Mouse (Mus musculus): ENCODE measurements around the gene Hyou1. TPM values are rescaled to one million over a fixed set of nuclear protein-coding genes. Genes with fewer than 3 reads are reported as not detected.

Hyou1 gene
- 65.5 TPM for total RNA-seq (2023)

GRCm38 (mm10) chr9:44379054-44379834, at the start of gene Hyou1:
TSS of gene Hyou1 (plus strand) at chr9:44379490.

GRCm38 (mm10) chr9:44334396-44335330, 44.6 kb upstream of the Hyou1 start, which contains the start of gene H2afx:
TSS of gene H2afx (plus strand) at chr9:44334694.

GRCm38 (mm10) chr9:44343781-44344421, 35.4 kb upstream of the Hyou1 start, which contains the start of gene Hmbs:
TSS of gene Hmbs (minus strand) at chr9:44344228.

DNA sequence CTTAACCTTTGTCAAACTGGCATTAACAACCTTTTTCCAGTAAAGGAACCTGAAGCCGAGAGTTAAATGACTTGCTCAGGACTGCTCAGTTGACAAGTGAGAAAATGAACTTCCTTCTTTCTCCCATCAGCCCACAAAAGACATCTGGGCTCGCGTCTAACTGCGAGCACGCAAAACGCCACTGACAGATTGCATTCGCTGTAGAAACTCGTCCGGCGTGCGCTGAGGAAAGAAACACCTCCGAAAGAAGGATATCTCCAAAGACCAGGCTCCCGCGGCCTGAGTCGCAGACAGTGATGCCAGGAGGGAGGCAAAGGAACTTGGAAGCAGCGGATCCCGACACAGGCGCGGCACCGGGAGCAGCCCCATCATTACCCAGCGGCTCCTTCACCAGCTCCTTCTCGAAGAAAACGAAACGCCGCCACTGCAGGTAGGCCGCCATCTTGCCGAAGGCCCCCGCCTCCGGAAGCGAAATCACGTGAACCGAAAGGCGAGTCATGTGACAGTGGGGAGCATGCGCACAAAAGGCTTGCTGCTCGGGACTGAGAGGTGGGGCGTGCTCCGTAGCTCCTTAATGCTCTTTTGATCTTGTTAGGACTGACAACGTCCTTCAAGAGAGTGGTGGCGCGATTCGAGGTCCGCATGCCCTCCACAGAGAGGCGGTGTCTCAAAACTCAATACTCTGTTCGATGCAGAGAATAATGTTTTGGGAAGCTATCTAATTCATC, 17.9 kb upstream of the Hyou1 start, which contains the start of gene Vps11:
Vps11 (minus strand) TSS at position 481 of the 728 bp plus-strand sequence.

DNA sequence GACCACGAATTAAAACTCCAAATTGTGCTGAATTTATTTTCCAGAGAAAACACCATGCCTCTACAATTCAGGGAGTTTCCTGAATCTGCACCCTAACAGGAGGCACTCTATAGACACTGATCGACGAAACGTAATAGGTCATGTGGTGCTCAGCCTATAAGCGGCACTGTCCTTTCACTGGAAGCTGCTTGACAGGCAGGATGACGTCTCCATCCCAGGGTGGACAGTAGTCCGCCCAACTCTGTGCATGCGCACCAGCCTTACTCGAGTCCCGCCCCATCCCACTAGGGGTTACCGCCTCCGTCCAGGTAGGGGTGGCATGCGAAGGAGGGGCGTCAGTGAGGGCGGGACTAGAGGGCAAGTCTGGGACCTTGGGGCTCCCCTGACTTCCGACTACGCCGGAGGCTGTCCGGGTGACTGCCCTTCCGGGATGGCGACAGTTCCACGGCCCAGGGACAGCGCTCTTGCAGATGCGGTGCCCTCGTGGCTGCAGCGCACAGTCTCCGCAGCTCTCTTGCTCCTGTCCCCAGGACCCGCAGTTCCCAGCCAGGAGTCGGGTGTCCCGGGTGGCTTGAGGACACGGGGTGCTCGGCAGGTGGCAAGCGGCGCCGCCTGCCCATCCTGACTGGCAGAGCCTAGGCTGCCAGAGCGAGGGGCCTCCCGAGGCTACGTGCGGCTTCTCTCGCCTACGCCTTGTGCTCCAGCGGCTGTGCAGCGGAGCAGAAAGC, 17.6 kb downstream of the Hyou1 start, which contains the start of gene Slc37a4:
Slc37a4 (plus strand) TSS at position 169 of the 728 bp plus-strand sequence.

GRCm38 (mm10) chr9:44406906-44407751, 27.8 kb downstream of the Hyou1 start, which contains the start of the genes Rps25 and Trappc4:
TSS of gene Rps25 (plus strand) at chr9:44407139.
TSS of gene Trappc4 (minus strand) at chr9:44407600.

DNA sequence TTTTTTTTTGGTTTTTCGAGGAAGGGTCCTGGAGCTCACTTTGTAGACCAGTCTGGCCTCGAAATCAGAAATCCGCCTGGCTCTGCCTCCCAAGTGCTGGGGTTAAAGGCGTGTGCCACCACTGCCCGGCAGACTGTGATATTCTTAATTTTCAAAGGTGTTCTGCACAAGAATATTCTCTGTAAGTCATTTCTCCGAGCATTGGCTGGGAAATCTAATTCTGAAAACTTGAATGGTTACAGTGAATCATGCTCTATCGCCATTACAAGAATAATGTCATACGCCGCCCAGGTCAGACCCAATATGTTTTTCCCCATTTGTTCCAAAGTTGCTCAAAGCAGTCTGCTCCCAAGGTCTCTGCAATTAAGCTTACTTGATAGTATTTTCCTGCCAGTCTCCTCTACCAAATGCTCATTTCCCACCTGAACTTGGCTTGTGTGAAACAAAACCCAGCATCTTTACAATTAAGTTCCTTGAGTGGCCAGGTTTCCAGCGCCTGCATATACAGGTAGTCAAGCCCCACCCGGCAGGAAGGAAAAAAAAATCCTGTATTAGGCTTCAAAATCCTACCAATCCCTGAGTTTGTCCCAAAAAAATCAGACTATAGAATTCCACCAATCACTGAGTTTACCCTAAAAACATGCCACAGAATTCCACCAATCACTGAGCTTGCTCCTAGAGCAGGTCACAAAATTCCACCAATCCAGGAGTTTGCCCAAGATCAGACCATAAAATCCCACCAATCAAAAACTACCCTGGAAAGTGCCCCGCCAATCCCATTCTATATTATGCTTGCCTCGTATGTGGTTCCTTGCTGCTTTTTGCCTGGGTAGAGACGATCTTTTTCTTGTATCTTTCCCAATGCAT, 39.5 kb downstream of the Hyou1 start, which contains the start of gene Ccdc84:
Ccdc84 (minus strand) TSS at position 51 of the 867 bp plus-strand sequence.

DNA sequence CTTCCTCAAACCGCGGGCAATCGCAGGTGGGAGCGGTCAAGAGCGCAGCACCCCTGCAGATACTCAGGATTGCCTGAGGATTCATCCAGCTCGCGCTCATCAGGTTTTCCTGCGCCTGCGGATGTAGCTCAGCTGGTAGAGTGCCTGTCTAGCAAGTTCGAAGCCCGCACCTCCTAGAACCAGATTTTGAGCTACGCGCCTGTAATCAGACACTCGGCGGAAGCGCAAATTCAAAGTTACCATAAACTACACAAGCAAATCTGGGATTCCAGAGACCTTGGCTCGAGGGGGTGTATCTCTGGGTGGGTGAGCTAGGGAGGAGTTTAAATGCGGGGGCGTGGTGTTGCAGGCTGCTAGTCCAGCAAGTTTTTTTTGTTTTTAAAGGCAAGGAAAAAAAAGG, 61.7 kb downstream of the Hyou1 start, which contains the start of gene Foxr1:
Foxr1 (minus strand) TSS at position 176 of the 400 bp plus-strand sequence.

Other genes with a start within 250 kb of the Hyou1 start
- 2.8 TPM for gene Mcam, start 245.0 kb upstream of the Hyou1 start, total RNA-seq (2023)
- gene Cbl, start 145.4 kb upstream of the Hyou1 start, total RNA-seq (2023) = 153 TPM
- gene Ccdc153, start 138.8 kb upstream of the Hyou1 start, total RNA-seq (2023) = not detected
- gene Pdzd3, start 128.0 kb upstream of the Hyou1 start, total RNA-seq (2023) = not detected
- 7.1 TPM for gene Nlrx1, start 110.9 kb upstream of the Hyou1 start, total RNA-seq (2023)
- gene Abcg4, start 90.9 kb upstream of the Hyou1 start, total RNA-seq (2023) = 0.35 TPM
- gene Hinfp, start 73.8 kb upstream of the Hyou1 start, total RNA-seq (2023) = 47.4 TPM
- gene C2cd2l, start 59.2 kb upstream of the Hyou1 start, total RNA-seq (2023) = 23.0 TPM
- gene Dpagt1, start 53.5 kb upstream of the Hyou1 start, total RNA-seq (2023) = 5.8 TPM
- gene H2afx, start 44.8 kb upstream of the Hyou1 start, total RNA-seq (2023) = 35.0 TPM
- gene Hmbs, start 35.3 kb upstream of the Hyou1 start, total RNA-seq (2023) = 18.1 TPM
- 55.9 TPM for gene Vps11, start 17.8 kb upstream of the Hyou1 start, total RNA-seq (2023)
- 13.5 TPM for gene Slc37a4, start 17.4 kb downstream of the Hyou1 start, total RNA-seq (2023)
- 2,729 TPM for gene Rps25, start 27.6 kb downstream of the Hyou1 start, total RNA-seq (2023)
- gene Trappc4, start 28.1 kb downstream of the Hyou1 start, total RNA-seq (2023) = 52.8 TPM
- gene Ccdc84, start 39.1 kb downstream of the Hyou1 start, total RNA-seq (2023) = 35.9 TPM
- not detected for gene Foxr1, start 61.6 kb downstream of the Hyou1 start, total RNA-seq (2023)
- gene Upk2, start 75.5 kb downstream of the Hyou1 start, total RNA-seq (2023) = not detected
- 159 TPM for gene Bcl9l, start 103.3 kb downstream of the Hyou1 start, total RNA-seq (2023)
- 26.2 TPM for gene Cxcr5, start 182.4 kb downstream of the Hyou1 start, total RNA-seq (2023)
- 258 TPM for gene Ddx6, start 225.4 kb downstream of the Hyou1 start, total RNA-seq (2023)

All from CD4-positive naive resting alpha-beta T cell, adult 76 days (primary cell).